Mouse (Mus musculus) embryonic facial prominence, embryonic 11.5 days (tissue): ENCODE results near the gene Atg9b. TPM values are rescaled to one million over a fixed set of nuclear protein-coding genes. Genes with fewer than 3 reads are reported as not detected.

Experiments
- ATAC-seq: fragments of 200-750 bp; cut with Nextera tagmentation; replicated peaks from 2 replicates; pipeline ENCODE4 v1.8.0; 2017; ENCODE audit warnings: low read depth; ENCODE audit not compliant: insufficient number of reproducible peaks, low FRiP score, low TSS enrichment
- DNase-seq: peaks from one replicate; pipeline ENCODE4 v3.0.0-alpha.2; 2015; ENCODE audit warnings: low spot score
- H3K27ac ChIP-seq: fragments of 300-500 bp; sonication (generic); replicated peaks from 2 replicates; pipeline ENCODE4 v1.5.1; 2014; ENCODE audit warnings: mild to moderate bottlenecking, low read depth, low read length, control low read depth
- H3K27me3 ChIP-seq: fragments of 300-500 bp; sonication (generic); 2 replicates; pipeline ENCODE4 v1.6.1; 2014; ENCODE audit warnings: mild to moderate bottlenecking, low read length, moderate library complexity, mixed read lengths; ENCODE audit not compliant: control insufficient read depth, insufficient read depth
- H3K36me3 ChIP-seq: fragments of 300-500 bp; sonication (generic); replicated peaks from 2 replicates; pipeline ENCODE4 v1.6.1; 2014; ENCODE audit warnings: low read depth, mild to moderate bottlenecking, low read length, moderate library complexity, mixed read lengths; ENCODE audit not compliant: control insufficient read depth, insufficient read depth
- H3K4me1 ChIP-seq: fragments of 300-500 bp; sonication (generic); 2 replicates; pipeline ENCODE4 v1.6.1; 2014; ENCODE audit warnings: low read length, mixed read lengths; ENCODE audit not compliant: control insufficient read depth, insufficient read depth
- H3K4me2 ChIP-seq: fragments of 300-500 bp; sonication (generic); 2 replicates; pipeline ENCODE4 v1.6.1; 2014; ENCODE audit warnings: low read depth, mild to moderate bottlenecking, control low read depth, low read length, moderate library complexity
- H3K4me3 ChIP-seq: fragments of 300-500 bp; sonication (generic); 2 replicates; pipeline ENCODE4 v1.5.1; 2014; ENCODE audit warnings: low read depth, low read length, control low read depth
- H3K9ac ChIP-seq: fragments of 300-500 bp; sonication (generic); replicated peaks from 2 replicates; pipeline ENCODE4 v1.6.1; 2014; ENCODE audit warnings: mild to moderate bottlenecking, control low read depth, low read length
- H3K9me3 ChIP-seq: fragments of 300-500 bp; sonication (generic); replicated peaks from 2 replicates; pipeline ENCODE4 v1.6.1; 2016; ENCODE audit warnings: mild to moderate bottlenecking, low read length, inconsistent platforms, mixed read lengths; ENCODE audit not compliant: control insufficient read depth
- WGBS: fragments of 180-500 bp; shearing (Covaris S2); extraction: QIAGEN DNeasy Blood & Tissue Kit; methylation state at CpG from one replicate; pipeline ENCODE4 v1.1.7; 2014; 5-methylcytosine and 5-hydroxymethylcytosine counted together
- polyA plus RNA-seq: library from polyadenylated mRNA; unstranded; fragments of >200 nt; fragmentation: Nextera tagmentation; extraction: Ambion mirVana; gene quantifications from 2 replicates; pipeline ENCODE4 v1.2.1, GENCODE M21; 2014

The Atg9b gene
- polyA plus RNA-seq: 0.18 and 0.21 TPM in 2 replicates

DNA sequence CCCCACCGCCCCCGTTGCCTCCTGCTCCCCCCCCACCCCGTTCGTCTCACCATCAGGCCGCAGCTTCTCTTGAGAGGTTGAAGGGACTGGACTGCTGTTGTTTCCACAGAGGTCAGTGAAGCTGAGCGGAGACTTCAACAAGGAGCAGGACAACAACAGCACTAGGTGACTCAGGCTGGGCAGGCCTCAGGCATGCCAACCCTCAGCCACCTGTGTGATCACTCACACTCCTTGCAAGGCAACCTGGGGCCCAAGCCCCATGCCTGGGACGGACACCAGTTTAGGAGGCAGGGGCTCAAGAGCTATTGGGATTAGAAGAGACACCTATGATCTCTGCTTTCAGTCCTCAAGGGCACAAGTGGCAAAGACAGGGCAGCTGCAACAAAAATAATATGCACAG is at the start of gene Atg9b:
Atg9b (minus strand) TSS at position 280 of the 400 bp plus-strand sequence.
- H3K4me1 ChIP-seq: peaks cover 3% of the 10 kb centered on the region; the same call in 1 of the 2 replicates
- H3K9me3 ChIP-seq: no peaks in the 10 kb centered on the region
- no peak for ATAC-seq

DNA sequence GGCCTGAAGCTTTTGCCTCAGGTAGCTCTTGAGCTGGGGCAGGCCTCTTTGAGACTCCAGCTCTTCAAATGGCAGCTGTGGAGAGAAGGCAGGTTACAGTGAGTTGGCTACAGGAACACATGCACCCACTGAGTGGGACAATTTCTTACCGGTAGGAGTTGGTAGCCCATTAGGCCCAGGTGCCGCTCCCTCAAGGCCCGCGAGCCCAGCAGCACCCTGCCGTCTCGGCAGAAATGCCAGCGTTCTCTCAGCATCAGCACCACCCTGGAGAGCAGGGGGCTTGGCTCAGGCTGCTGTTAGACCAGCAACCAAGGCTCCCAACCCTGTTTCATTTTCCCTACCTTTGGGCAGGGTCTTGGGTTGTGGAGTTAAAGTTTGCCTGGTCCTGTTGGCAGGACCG is 49.2 kb upstream of the Atg9b start:
- Histone ChIP-seq H3K27ac (no peak overlapping the region), H3K9me3 (no peaks in the 10 kb centered on the region), H3K27me3 (no peaks in the 10 kb centered on the region), H3K4me3 (no peak overlapping the region), H3K4me1 (peaks cover 4% of the 10 kb centered on the region), H3K9ac (no peak overlapping the region), H3K4me2 (no peak overlapping the region), H3K36me3 (peaks cover 8% of the 10 kb centered on the region)
- 87% methylated on average over 8 of the region's 8 CpGs for WGBS
- ATAC-seq: no peak
- no peak for DNase-seq

More for the DNA sequence above, at the start of gene Atg9b:
- Histone ChIP-seq H3K4me3 (no peak within 1 kb of the TSS), H3K27me3 (peaks cover 13% of the 10 kb centered on the region), H3K9ac (no peak within 1 kb of the TSS), H3K36me3 (no peaks in the 10 kb centered on the region), H3K27ac (no peak within 1 kb of the TSS), H3K4me2 (no peak within 1 kb of the TSS)
- no peak for DNase-seq
- 85% methylated on average over 7 of the region's 7 CpGs for WGBS

DNA sequence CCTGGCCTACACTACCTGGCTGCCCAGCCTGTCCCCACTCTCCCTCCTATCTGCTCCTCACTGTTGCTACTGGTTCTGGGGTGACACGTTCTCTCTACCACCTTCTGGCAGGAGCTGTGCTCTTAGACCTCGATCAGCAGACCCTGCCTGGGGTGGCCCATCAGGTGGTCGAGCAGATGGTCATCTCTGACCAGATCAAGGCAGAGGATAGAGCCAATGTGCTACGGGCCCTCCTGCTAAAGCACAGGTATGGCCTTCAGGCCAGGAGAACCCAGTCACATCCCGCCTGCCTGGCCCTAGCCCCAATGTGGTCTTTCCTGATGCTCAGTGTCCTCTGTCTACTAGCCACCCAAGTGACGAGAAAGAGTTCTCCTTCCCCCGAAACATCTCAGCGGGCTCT is 42.0 kb upstream of the Atg9b start:
- Histone ChIP-seq H3K4me2 (no peak overlapping the region), H3K4me1 (no peaks in the 10 kb centered on the region), H3K36me3 (peaks cover 8% of the 10 kb centered on the region), H3K27ac (no peak overlapping the region), H3K27me3 (no peaks in the 10 kb centered on the region), H3K4me3 (no peak overlapping the region), H3K9ac (no peak overlapping the region), H3K9me3 (no peaks in the 10 kb centered on the region)
- ATAC-seq (no peak), DNase-seq (no peak)
- WGBS: 80% methylated on average over 8 of the region's 8 CpGs

DNA sequence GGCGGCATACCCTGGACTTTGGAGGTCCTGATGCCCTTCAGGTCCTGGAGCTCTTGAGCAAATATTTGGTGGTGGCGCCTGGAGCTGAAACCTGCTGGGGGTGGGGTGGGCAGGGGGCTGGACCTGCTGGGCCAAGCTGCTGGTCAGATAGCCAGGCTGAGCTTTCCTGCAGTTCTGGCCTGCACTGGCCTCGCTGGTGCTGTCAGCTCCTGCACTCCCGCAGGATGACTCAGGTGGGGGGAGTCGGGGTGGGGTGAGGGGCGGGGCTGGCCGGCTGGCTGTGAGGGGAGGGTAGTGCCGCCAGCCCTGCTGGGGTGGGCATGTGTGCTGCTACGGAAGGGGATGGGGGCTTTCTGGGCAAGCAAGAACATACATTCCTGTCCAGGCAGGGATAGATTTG is 36.7 kb upstream of the Atg9b start:
- DNase-seq: no peak
- 13% methylated on average over 9 of the region's 9 CpGs for WGBS
- H3K27ac ChIP-seq: no peak overlapping the region
- H3K27me3 ChIP-seq: no peaks in the 10 kb centered on the region
- H3K4me3 ChIP-seq: no peak overlapping the region
- H3K4me2 ChIP-seq: peak overlapping the region; percentile 19; the same call in 1 of the 2 replicates
- H3K9me3 ChIP-seq: no peaks in the 10 kb centered on the region
- peaks cover 8% of the 10 kb centered on the region for H3K36me3 ChIP-seq
- no peak overlapping the region for H3K9ac ChIP-seq
- peaks cover 19% of the 10 kb centered on the region for H3K4me1 ChIP-seq
- ATAC-seq: no peak

DNA sequence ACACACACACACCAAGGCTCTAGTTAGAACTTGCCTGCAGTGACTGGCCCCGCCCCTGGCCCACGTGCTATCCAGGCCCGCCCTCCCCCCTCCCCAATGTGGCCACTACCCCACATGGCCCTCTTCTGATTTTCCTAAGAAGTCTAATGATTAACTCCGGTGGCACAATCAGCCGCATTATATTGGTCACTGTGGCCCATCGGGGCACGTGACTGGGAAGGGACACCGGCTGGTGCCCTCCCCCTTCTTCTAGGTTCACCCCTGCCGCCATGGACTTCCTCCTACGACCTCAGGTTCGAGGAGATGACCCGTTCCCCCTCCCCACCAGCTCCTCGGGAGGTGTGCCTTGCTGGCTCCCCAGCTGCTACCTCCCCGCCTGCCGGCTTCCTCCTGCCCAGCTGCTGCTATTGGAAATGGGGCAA is 36.0 kb upstream of the Atg9b start:
- peaks cover 19% of the 10 kb centered on the region for H3K4me1 ChIP-seq
- peaks cover 8% of the 10 kb centered on the region for H3K36me3 ChIP-seq
- ATAC-seq (no peak), DNase-seq (peak; percentile 44)
- H3K4me3 ChIP-seq: peak overlapping the region; percentile 5; the same call in 1 of the 2 replicates
- H3K4me2 ChIP-seq: peak overlapping the region; percentile 43
- H3K27ac ChIP-seq: no peak overlapping the region
- no peaks in the 10 kb centered on the region for H3K27me3 ChIP-seq
- no peak overlapping the region; the same call in 1 of the 2 replicates for H3K9ac ChIP-seq
- no peaks in the 10 kb centered on the region for H3K9me3 ChIP-seq
- WGBS: 4% methylated on average over 15 of the region's 15 CpGs

DNA sequence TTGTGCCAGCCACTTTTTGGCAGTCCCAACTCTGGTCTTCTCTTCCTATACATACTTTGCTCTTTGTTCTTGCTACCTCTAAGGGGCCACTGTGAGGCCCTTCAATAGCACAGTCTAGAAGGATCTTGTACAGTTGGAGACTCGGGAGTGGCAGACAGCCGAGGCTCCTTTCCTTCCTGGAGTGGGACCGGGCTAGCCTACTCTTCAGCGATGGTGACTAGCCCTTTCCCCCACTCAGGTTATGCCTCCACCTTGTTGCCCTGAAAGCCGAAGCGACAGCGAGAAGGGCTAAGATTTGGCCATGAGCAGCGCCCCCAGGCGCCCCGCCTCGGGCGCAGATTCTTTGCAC is 35.3 kb upstream of the Atg9b start:
- Histone ChIP-seq H3K4me1 (peaks cover 19% of the 10 kb centered on the region), H3K27ac (no peak overlapping the region), H3K27me3 (no peaks in the 10 kb centered on the region), H3K36me3 (peaks cover 8% of the 10 kb centered on the region), H3K4me2 (peak overlapping the region; percentile 29), H3K9me3 (no peaks in the 10 kb centered on the region), H3K9ac (peak overlapping the region; percentile 32; the same call in 1 of the 2 replicates), H3K4me3 (no peak overlapping the region)
- DNase-seq (no peak), ATAC-seq (no peak)
- 9% methylated on average over 12 of the region's 12 CpGs for WGBS

DNA sequence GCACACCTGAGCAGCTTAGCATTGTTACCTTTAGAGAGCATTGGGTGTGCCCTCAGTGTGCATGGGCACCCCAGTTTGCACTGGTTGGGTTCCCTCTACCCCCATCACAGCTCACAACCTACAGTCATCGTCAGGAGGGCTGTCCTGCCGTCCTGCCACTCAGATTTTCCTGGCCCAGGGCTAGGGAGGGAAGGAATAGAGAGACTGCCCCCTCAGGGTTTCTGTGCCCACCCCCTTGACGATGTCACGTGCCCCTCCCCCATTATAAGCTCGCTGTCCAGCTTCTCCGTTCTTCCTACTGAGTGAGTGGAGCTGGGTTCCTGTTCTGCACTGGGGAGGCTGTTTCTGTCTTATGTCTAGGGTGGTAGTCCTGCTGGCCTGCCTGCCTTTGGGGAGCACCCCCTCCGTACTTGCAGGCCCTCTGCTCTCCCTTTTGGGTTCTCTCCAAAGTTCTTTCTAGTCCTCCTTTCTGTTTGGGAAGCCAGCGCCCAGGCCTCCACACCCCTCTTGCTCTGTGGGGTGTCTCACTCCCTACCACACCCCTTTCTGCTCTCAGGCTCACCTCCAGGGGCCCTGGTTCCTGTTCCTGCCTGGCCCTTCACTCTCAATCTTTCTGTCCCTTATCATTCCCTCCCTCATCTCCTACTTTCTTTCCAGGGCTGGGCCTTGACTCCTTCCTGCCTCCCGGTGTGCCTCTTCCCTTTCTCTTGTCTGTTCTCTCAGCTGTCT is 34.8 kb upstream of the Atg9b start:
- H3K36me3 ChIP-seq: peaks cover 8% of the 10 kb centered on the region
- H3K9me3 ChIP-seq: no peaks in the 10 kb centered on the region
- H3K4me3 ChIP-seq: peak overlapping the region; percentile 64
- H3K27ac ChIP-seq: no peak overlapping the region
- peak overlapping the region; percentile 87 for H3K4me2 ChIP-seq
- DNase-seq (no peak), ATAC-seq (no peak)
- H3K27me3 ChIP-seq: no peaks in the 10 kb centered on the region
- peaks cover 19% of the 10 kb centered on the region for H3K4me1 ChIP-seq
- 6% methylated on average over 9 of the region's 9 CpGs for WGBS
- H3K9ac ChIP-seq: peak overlapping the region; percentile 32

DNA sequence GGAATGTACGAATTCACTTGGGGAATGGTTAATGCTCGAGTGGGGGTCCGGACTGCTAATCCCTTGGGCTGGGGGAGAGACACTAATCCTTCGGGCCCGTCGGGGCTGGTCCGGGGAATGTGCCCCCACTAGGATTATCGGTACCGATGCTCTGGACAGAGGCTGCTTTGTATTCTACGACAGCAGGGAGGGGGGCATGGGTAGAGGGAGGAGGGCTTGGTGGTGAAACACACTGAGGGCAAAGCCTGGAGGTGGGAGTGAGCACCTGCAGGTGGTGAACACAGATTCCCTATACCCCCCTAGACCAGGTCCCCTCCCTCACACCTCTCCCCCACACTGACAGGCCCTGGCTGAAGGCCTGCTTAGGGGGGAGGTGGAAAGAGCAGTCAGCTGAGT is 34.1 kb upstream of the Atg9b start:
- H3K4me3 ChIP-seq: peak overlapping the region; percentile 64
- no peaks in the 10 kb centered on the region for H3K27me3 ChIP-seq
- H3K4me2 ChIP-seq: peak overlapping the region; percentile 87
- H3K27ac ChIP-seq: no peak overlapping the region
- WGBS: under 1% methylated on average over 10 of the region's 10 CpGs
- peaks cover 19% of the 10 kb centered on the region for H3K4me1 ChIP-seq
- ATAC-seq (0 out of 2 replicates have a peak, but pooled peaks have one; percentile 7), DNase-seq (peak; percentile 21)
- H3K9me3 ChIP-seq: no peaks in the 10 kb centered on the region
- peaks cover 7% of the 10 kb centered on the region for H3K36me3 ChIP-seq
- peak overlapping the region; percentile 68 for H3K9ac ChIP-seq
